Mouse (Mus musculus): ENCODE data around the gene Naaa. TPM values are rescaled to one million over a fixed set of nuclear protein-coding genes. Genes with fewer than 3 reads are reported as not detected.

Gene Naaa
- polyA plus RNA-seq, 1 experiment from 2014 or later = 4.6 TPM

DNA sequence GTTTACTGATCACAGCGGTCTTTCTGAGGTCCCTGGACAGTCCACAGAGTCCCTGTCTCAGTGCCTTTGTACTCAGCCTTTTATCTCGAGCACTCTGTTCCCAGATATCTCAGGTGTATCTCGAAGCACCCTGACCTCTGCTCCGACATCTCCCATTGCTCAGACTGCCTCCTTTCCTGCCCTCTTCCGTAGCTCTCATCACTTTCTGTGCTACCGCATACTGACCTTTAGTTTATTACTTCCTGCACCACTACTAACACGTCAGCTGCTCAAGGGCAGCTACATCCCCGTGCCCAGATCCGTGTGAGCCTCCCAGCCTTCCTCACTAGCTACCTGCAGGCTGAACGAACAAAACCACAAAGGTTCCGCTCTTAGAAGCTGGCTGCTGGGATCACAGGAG is 29.4 kb downstream of the Naaa start:
- no peaks in the 10 kb centered on the region for H3K9me3 ChIP-seq (ENCODE audit: control insufficient read depth, low read length)
- no peaks in the 10 kb centered on the region for H3K27me3 ChIP-seq (ENCODE audit: control insufficient read depth, insufficient read depth, low read length)
- H3K4me3 ChIP-seq (ENCODE audit: low read depth, low read length) = no peak overlapping the region
- no peak overlapping the region for H3K27ac ChIP-seq (ENCODE audit: low read depth, low read length)
- ATAC-seq (ENCODE audit: low FRiP score) (no peak), DNase-seq (ENCODE audit: low spot score, missing footprints) (no peak)
- 89% methylated on average over 11 of the region's 11 CpGs for WGBS
- no peak overlapping the region for H3K4me2 ChIP-seq
- no peaks in the 10 kb centered on the region for H3K36me3 ChIP-seq (ENCODE audit: control insufficient read depth, insufficient read depth, low read length)
- peaks cover 4% of the 10 kb centered on the region; the same call in 1 of the 2 replicates for H3K4me1 ChIP-seq (ENCODE audit: control insufficient read depth, insufficient read depth, low read length)
- H3K9ac ChIP-seq (ENCODE audit: low read length) = no peak overlapping the region

DNA sequence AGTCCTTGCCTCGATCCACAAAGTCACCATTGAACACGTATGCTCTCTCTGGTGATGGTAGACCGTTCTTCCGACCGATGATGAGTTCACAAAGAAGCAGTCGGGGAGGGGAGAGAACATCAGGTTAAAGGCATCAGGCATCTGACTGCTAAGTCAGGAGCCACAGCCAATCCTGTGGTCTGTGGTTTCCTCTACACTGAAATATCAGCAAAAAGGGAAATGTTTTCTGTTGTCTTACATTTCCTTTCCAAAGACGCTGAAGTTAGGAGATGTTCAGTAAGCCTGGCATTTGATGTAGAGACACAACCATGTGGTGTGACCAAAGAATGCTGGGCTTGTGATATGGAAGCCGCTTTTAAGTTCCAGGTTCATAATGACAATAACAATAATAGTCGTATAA is 32.5 kb downstream of the Naaa start:
- Histone ChIP-seq H3K36me3 (ENCODE audit: control insufficient read depth, insufficient read depth, low read length) (no peaks in the 10 kb centered on the region), H3K27ac (ENCODE audit: low read depth, low read length) (no peak overlapping the region), H3K9ac (ENCODE audit: low read length) (no peak overlapping the region), H3K9me3 (ENCODE audit: control insufficient read depth, low read length) (no peaks in the 10 kb centered on the region), H3K4me2 (no peak overlapping the region), H3K4me1 (ENCODE audit: control insufficient read depth, insufficient read depth, low read length) (no peaks in the 10 kb centered on the region), H3K27me3 (ENCODE audit: control insufficient read depth, insufficient read depth, low read length) (no peaks in the 10 kb centered on the region), H3K4me3 (ENCODE audit: low read depth, low read length) (no peak overlapping the region)
- DNase-seq (ENCODE audit: low spot score, missing footprints) (no peak), ATAC-seq (ENCODE audit: low FRiP score) (no peak)
- 88% methylated on average over 9 of the region's 9 CpGs for WGBS

DNA sequence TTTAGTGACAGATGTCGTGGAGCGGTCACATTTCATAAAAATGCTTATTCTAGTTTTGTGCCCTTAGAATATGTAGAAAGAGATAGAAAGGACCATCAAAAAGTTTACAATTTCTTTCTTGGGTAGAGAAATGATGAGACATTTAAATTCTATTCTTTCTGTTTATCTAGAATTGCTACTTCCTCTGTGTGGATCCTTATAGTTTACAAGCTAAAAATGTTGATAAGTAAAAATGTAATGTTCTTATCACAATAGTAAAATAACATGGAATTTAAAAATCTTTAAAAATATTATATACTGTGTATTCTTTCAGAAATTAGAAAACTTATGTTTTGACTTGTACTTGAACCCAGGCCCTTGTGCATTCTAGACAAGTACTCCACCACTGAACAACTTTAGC is 33.1 kb downstream of the Naaa start:
- ATAC-seq (ENCODE audit: low FRiP score) = no peak
- H3K27ac ChIP-seq (ENCODE audit: low read depth, low read length) = no peak overlapping the region
- no peaks in the 10 kb centered on the region for H3K36me3 ChIP-seq (ENCODE audit: control insufficient read depth, insufficient read depth, low read length)
- H3K4me2 ChIP-seq = no peak overlapping the region
- H3K4me1 ChIP-seq (ENCODE audit: control insufficient read depth, insufficient read depth, low read length) = no peaks in the 10 kb centered on the region
- 95% methylated on average over 2 of the region's 2 CpGs for WGBS
- H3K9ac ChIP-seq (ENCODE audit: low read length) = no peak overlapping the region
- no peak overlapping the region for H3K4me3 ChIP-seq (ENCODE audit: low read depth, low read length)
- DNase-seq (ENCODE audit: low spot score, missing footprints) = no peak
- no peaks in the 10 kb centered on the region for H3K9me3 ChIP-seq (ENCODE audit: control insufficient read depth, low read length)
- no peaks in the 10 kb centered on the region for H3K27me3 ChIP-seq (ENCODE audit: control insufficient read depth, insufficient read depth, low read length)

DNA sequence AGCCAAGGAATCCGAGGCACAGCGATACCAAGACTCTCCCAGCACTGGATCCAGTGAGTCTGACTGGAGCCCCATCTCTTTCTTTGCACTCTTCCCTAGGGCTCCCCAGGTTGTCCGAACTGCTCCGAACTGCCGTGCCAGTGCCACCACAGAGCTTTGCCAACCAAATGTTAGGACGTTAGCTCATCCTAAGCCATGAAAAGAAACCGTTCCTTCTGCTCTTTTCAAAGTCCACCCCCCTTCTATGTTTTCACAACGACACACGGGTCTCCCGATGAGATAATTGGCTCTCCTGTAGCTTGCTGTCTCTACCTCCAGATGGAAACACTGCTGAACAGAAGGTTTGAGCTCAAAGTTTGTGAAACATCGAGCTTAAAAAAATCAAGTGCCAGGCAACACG is 37.2 kb downstream of the Naaa start:
- Histone ChIP-seq H3K27me3 (ENCODE audit: control insufficient read depth, insufficient read depth, low read length) (no peaks in the 10 kb centered on the region), H3K4me3 (ENCODE audit: low read depth, low read length) (no peak overlapping the region), H3K4me1 (ENCODE audit: control insufficient read depth, insufficient read depth, low read length) (no peaks in the 10 kb centered on the region), H3K9me3 (ENCODE audit: control insufficient read depth, low read length) (no peaks in the 10 kb centered on the region), H3K36me3 (ENCODE audit: control insufficient read depth, insufficient read depth, low read length) (no peaks in the 10 kb centered on the region), H3K27ac (ENCODE audit: low read depth, low read length) (no peak overlapping the region), H3K9ac (ENCODE audit: low read length) (no peak overlapping the region), H3K4me2 (no peak overlapping the region)
- DNase-seq (ENCODE audit: low spot score, missing footprints) (no peak), ATAC-seq (ENCODE audit: low FRiP score) (no peak)
- 90% methylated on average over 12 of the region's 12 CpGs for WGBS

DNA sequence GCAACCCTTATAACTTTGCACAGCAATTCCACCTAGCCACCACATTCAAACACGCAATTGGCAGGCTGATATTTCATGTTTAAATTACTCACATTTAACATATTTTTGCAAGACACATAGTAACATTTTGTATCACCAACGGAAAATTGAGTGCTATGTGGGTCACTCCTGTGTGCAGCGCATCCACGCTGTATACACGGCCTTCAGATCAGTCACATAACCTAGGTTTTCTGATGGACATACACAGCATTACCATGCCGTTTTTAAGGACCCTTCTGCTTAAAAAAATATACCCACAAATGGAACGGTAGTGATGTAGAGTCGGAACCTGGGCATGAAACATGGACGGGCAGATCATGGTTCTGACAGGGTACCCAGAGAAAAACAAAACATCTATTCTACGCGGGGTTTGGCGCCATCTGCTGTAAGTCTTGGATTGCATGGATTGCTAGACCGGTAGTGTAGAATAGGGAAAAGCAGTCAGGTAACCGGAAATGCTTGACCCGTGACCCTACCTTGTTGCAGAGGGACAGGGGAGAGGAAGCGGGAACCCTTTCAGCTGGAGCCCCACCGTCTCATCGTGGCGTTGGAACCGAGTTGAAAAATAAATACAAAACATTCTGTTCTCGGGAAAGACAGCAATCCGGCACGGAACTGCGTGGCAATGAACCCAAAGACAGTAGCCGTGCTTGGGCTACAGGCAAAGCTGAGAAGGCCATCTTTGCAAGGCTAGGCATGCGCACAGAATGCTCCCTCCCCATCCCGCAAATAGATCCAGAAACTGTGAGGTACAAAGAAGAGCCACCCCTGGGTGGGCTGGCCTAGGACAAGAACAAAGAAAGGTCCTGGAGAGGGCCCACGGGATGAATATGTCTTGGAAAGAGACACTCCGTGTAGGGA is 38.4 kb downstream of the Naaa start:
- DNase-seq (ENCODE audit: low spot score, missing footprints) (peak; percentile 92), ATAC-seq (ENCODE audit: low FRiP score) (peak; percentile 64; the same call in 1 of the 2 replicates)
- WGBS = 42% methylated on average over 29 of the region's 29 CpGs
- Histone ChIP-seq H3K36me3 (ENCODE audit: control insufficient read depth, insufficient read depth, low read length) (no peaks in the 10 kb centered on the region), H3K9ac (ENCODE audit: low read length) (no peak overlapping the region), H3K4me3 (ENCODE audit: low read depth, low read length) (no peak overlapping the region), H3K4me1 (ENCODE audit: control insufficient read depth, insufficient read depth, low read length) (no peaks in the 10 kb centered on the region), H3K27ac (ENCODE audit: low read depth, low read length) (no peak overlapping the region), H3K4me2 (no peak overlapping the region; the same call in 1 of the 2 replicates), H3K9me3 (ENCODE audit: control insufficient read depth, low read length) (no peaks in the 10 kb centered on the region), H3K27me3 (ENCODE audit: control insufficient read depth, insufficient read depth, low read length) (no peaks in the 10 kb centered on the region)

DNA sequence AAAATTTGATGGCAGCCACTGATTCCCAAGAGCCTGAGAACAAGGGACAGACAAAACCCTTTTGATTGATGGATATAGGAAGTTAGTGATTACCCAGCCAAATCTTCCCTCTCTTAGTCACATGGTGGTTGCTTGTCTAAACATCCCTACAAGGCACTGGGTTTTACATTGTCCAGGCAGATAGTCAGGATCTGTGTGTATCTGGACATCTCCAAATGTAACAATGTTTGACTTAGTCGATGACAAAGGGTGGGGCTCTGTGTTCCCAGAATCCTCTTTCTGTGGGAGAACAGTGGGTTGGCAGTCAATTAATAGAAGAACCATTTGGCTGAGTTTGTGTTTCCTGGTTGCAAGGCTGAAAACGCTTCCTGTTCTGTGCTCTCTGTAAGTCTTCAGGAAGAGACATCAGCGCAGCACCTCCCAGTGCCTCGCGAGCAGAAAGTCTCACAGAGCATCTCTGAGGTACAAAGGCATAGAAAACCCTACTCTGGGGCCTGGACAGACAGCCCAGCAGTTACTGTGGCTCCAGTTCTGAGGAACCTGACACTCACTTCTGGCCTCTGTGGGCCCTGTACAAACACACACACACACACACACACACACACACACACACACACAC is 42.9 kb downstream of the Naaa start:
- H3K4me1 ChIP-seq (ENCODE audit: control insufficient read depth, insufficient read depth, low read length) = no peaks in the 10 kb centered on the region
- no peaks in the 10 kb centered on the region for H3K27me3 ChIP-seq (ENCODE audit: control insufficient read depth, insufficient read depth, low read length)
- ATAC-seq (ENCODE audit: low FRiP score) (no peak), DNase-seq (ENCODE audit: low spot score, missing footprints) (no peak)
- no peaks in the 10 kb centered on the region for H3K9me3 ChIP-seq (ENCODE audit: control insufficient read depth, low read length)
- H3K9ac ChIP-seq (ENCODE audit: low read length) = no peak overlapping the region
- H3K27ac ChIP-seq (ENCODE audit: low read depth, low read length) = no peak overlapping the region
- H3K36me3 ChIP-seq (ENCODE audit: control insufficient read depth, insufficient read depth, low read length) = no peaks in the 10 kb centered on the region
- H3K4me3 ChIP-seq (ENCODE audit: low read depth, low read length) = no peak overlapping the region
- WGBS = 82% methylated on average over 5 of the region's 5 CpGs
- H3K4me2 ChIP-seq = no peak overlapping the region

DNA sequence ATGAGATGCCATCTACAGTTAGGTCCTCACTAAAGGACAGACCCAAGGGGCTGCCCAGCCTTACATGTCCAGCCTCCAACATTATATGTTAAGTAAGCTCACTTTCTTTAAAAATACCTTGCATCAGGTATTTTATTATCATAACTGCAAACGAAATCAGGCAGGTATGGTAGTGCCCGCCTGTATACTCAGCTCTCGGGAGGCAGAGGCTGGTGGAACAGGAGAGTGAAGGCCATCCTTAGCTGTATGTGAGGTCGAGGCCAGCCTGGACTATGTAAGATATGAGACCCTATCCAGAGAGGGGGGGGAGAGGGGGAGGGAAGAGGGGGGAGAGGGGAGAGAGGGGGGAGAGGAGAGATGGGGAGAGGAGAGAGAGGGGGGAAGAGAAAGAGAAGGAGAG is 44.6 kb downstream of the Naaa start:
- H3K9ac ChIP-seq (ENCODE audit: low read length) = no peak overlapping the region
- no peaks in the 10 kb centered on the region for H3K9me3 ChIP-seq (ENCODE audit: control insufficient read depth, low read length)
- no peak overlapping the region for H3K4me3 ChIP-seq (ENCODE audit: low read depth, low read length)
- DNase-seq (ENCODE audit: low spot score, missing footprints) (no peak), ATAC-seq (ENCODE audit: low FRiP score) (no peak)
- H3K36me3 ChIP-seq (ENCODE audit: control insufficient read depth, insufficient read depth, low read length) = no peaks in the 10 kb centered on the region
- H3K4me1 ChIP-seq (ENCODE audit: control insufficient read depth, insufficient read depth, low read length) = no peaks in the 10 kb centered on the region
- 90% methylated on average over 4 of the region's 4 CpGs for WGBS
- no peak overlapping the region for H3K27ac ChIP-seq (ENCODE audit: low read depth, low read length)
- no peak overlapping the region for H3K4me2 ChIP-seq
- H3K27me3 ChIP-seq (ENCODE audit: control insufficient read depth, insufficient read depth, low read length) = no peaks in the 10 kb centered on the region

DNA sequence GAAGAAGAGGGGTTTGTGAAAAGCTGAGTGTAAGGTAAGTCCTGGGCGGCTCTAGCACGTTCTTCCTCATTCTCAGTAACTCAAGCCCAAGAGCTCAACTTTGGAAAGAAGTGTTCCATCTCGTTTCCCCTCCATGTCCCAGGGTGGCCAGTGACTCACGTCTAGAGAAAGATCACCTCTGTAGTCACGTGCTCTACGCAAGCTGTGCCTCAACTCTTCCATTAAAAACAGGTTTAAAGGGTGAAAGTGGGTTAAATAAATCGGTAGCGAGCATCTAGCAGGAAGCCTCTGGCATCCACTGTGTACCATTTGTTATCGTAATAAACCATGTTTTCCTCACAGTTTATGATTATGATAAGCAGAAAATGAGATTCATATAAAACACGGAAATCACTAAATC is 46.1 kb downstream of the Naaa start:
- Histone ChIP-seq H3K4me2 (no peak overlapping the region), H3K9ac (ENCODE audit: low read length) (no peak overlapping the region), H3K27ac (ENCODE audit: low read depth, low read length) (no peak overlapping the region), H3K4me3 (ENCODE audit: low read depth, low read length) (no peak overlapping the region), H3K4me1 (ENCODE audit: control insufficient read depth, insufficient read depth, low read length) (no peaks in the 10 kb centered on the region), H3K27me3 (ENCODE audit: control insufficient read depth, insufficient read depth, low read length) (no peaks in the 10 kb centered on the region), H3K9me3 (ENCODE audit: control insufficient read depth, low read length) (no peaks in the 10 kb centered on the region), H3K36me3 (ENCODE audit: control insufficient read depth, insufficient read depth, low read length) (no peaks in the 10 kb centered on the region)
- ATAC-seq (ENCODE audit: low FRiP score) (no peak), DNase-seq (ENCODE audit: low spot score, missing footprints) (no peak)
- 79% methylated on average over 10 of the region's 10 CpGs for WGBS

DNA sequence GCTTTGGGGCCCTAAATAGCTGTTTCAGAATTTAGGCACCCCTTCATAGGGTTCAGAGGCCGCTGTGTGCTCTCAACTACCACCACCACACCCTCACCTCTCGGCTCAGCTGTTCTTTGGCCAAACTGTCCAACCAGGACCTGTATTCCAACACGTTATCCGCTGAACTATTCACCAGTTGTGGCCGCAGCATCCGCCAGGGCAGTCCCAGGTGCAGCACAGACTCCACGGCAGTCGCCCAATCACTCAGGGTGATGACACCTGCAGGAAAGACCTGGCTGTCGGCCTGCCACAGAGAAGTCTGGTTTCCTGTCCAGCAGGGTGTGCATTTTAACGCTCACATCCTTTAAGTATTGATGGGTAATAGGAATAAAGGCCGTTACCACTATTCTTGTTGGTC is 47.7 kb downstream of the Naaa start:
- WGBS = 89% methylated on average over 11 of the region's 11 CpGs
- no peak for ATAC-seq (ENCODE audit: low FRiP score)
- H3K4me3 ChIP-seq (ENCODE audit: low read depth, low read length) = no peak overlapping the region
- H3K27ac ChIP-seq (ENCODE audit: low read depth, low read length) = no peak overlapping the region
- H3K4me2 ChIP-seq = no peak overlapping the region
- H3K9me3 ChIP-seq (ENCODE audit: control insufficient read depth, low read length) = no peaks in the 10 kb centered on the region
- DNase-seq (ENCODE audit: low spot score, missing footprints) = no peak
- H3K4me1 ChIP-seq (ENCODE audit: control insufficient read depth, insufficient read depth, low read length) = no peaks in the 10 kb centered on the region
- no peak overlapping the region for H3K9ac ChIP-seq (ENCODE audit: low read length)
- H3K36me3 ChIP-seq (ENCODE audit: control insufficient read depth, insufficient read depth, low read length) = no peaks in the 10 kb centered on the region
- H3K27me3 ChIP-seq (ENCODE audit: control insufficient read depth, insufficient read depth, low read length) = no peaks in the 10 kb centered on the region

Data from midbrain, embryonic 11.5 days (tissue).